Mouse (Mus musculus): ENCODE measurements around the gene Dld.

Gene Dld

DNA sequence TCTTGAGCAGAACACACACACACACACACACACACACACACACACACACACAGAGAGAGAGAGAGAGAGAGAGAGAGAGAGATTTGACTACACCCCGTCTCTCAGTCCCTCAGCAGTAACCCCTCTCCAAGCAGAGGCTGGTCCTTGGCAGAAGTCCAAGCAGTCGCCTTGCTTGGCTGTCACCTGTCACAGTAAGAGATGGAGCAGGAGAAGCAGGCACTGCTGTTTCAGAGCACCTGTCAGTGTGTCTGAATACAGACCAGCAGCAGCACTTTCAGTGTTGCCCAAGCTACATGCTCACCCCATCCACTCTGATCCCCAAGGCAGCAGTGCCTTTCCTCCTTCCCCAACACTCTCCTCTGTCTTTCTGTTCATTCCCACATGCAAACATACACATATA lies 29.6 kb upstream of the Dld start:
- no peak for TF ChIP-seq POU5F1 (IDR thresholded peaks at IDR 0.05; ENCODE audit: borderline replicate concordance, low read length)
- no peak for TF ChIP-seq CTCF (conservative IDR thresholded peaks at IDR 0.05; ENCODE audit: low read length)
- no peak for TF ChIP-seq NANOG (IDR thresholded peaks at IDR 0.05; ENCODE audit: borderline replicate concordance, low read length)
- Histone ChIP-seq H3K36me3 (ENCODE audit: insufficient read depth, low read length) (no peaks in the 10 kb centered on the region), H3K4me1 (replicated peaks; ENCODE audit: low read depth, low read length) (no peaks in the 10 kb centered on the region), H3K4me3 (replicated peaks; ENCODE audit: low read length) (no peak overlapping the region), H3K9me3 (ENCODE audit: low read length) (peaks cover 1% of the 10 kb centered on the region; the same call in 1 of the 2 replicates), H3K27me3 (ENCODE audit: insufficient read depth, low read length) (no peaks in the 10 kb centered on the region)

DNA sequence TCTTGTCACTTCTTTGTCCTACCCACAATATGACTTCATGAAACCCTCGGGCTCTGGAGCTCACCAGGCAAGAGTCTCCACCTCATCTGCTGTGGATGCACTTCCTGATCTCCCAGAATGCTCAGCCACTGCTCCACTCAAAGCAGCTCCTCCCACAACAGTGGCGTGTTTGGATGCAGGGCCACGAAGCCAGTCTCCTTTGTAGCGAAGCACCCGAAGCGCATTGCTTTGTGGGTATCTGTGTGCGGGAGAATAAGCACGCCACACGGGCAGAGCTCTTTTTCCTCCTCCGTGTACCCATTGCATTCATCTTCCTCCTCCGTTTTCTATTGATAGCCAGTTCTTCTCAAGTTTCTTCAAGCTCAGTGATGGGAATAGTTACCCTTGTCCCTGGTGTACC lies 26.0 kb upstream of the Dld start:
- H3K4me3 ChIP-seq (replicated peaks; ENCODE audit: low read length): no peak overlapping the region
- H3K27me3 ChIP-seq (ENCODE audit: insufficient read depth, low read length): no peaks in the 10 kb centered on the region
- no peak for TF ChIP-seq CTCF (conservative IDR thresholded peaks at IDR 0.05; ENCODE audit: low read length)
- TF ChIP-seq POU5F1 (IDR thresholded peaks at IDR 0.05; ENCODE audit: borderline replicate concordance, low read length): no peak
- no peak for TF ChIP-seq NANOG (IDR thresholded peaks at IDR 0.05; ENCODE audit: borderline replicate concordance, low read length)
- peaks cover 21% of the 10 kb centered on the region for H3K9me3 ChIP-seq (ENCODE audit: low read length)
- H3K4me1 ChIP-seq (replicated peaks; ENCODE audit: low read depth, low read length): no peaks in the 10 kb centered on the region
- no peaks in the 10 kb centered on the region for H3K36me3 ChIP-seq (ENCODE audit: insufficient read depth, low read length)

DNA sequence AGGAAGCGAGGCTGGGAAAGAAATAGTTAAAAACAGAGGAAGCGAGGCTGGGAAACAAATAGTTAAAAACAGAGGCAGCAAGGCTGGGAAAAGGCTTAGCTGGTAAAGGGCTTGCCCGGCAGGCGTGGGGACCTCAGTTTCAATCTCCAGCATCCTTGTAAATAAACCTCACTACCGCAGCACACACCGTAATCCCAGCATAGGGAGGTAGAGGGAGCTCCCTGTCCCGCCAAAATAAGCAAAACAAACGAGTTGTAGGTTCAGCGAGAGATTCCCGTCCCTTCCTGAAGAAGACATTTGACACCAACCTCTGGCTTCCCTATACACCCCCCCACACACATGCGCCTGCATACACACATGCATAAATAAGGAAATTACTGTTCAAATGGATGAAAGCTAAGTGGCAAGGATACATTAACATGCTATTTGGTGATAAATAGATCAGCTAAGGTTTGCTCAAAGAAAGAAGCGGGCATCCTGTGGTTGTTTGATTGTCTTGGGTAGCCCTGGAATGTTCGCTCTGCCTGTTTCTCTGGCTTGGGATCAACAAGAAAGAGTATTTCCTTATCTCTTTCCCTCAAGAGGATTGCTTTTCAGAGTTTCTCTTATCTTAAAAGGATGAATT lies 25.2 kb upstream of the Dld start:
- no peaks in the 10 kb centered on the region for H3K4me1 ChIP-seq (replicated peaks; ENCODE audit: low read depth, low read length)
- H3K36me3 ChIP-seq (ENCODE audit: insufficient read depth, low read length): no peaks in the 10 kb centered on the region
- H3K9me3 ChIP-seq (ENCODE audit: low read length): peaks cover 22% of the 10 kb centered on the region
- TF ChIP-seq CTCF (conservative IDR thresholded peaks at IDR 0.05; ENCODE audit: low read length) (0 out of 2 replicates have a peak, but pooled peaks have one; percentile 8), NANOG (IDR thresholded peaks at IDR 0.05; ENCODE audit: borderline replicate concordance, low read length) (no peak), POU5F1 (IDR thresholded peaks at IDR 0.05; ENCODE audit: borderline replicate concordance, low read length) (no peak)
- no peaks in the 10 kb centered on the region for H3K27me3 ChIP-seq (ENCODE audit: insufficient read depth, low read length)
- H3K4me3 ChIP-seq (replicated peaks; ENCODE audit: low read length): no peak overlapping the region

DNA sequence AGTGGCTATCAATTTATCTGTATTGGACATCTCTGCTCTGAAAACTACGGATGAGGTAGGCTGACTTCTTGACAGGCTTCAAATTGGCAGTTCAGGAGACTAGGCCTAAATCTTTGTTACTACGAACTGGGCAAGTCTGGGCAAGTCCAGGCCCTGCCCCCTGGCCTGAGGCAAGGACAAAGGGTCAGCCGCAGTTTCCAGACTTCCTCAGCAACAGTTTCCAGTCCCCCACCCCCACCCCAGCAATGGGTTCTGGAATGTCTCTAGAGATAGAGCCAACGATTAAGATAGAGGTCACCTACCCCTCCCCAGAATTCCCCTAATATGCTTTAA lies 24.0 kb upstream of the Dld start:
- H3K4me3 ChIP-seq (replicated peaks; ENCODE audit: low read length): no peak overlapping the region
- H3K27me3 ChIP-seq (ENCODE audit: insufficient read depth, low read length): no peaks in the 10 kb centered on the region
- TF ChIP-seq CTCF (conservative IDR thresholded peaks at IDR 0.05; ENCODE audit: low read length): no peak
- TF ChIP-seq NANOG (IDR thresholded peaks at IDR 0.05; ENCODE audit: borderline replicate concordance, low read length): no peak
- no peak for TF ChIP-seq POU5F1 (IDR thresholded peaks at IDR 0.05; ENCODE audit: borderline replicate concordance, low read length)

DNA sequence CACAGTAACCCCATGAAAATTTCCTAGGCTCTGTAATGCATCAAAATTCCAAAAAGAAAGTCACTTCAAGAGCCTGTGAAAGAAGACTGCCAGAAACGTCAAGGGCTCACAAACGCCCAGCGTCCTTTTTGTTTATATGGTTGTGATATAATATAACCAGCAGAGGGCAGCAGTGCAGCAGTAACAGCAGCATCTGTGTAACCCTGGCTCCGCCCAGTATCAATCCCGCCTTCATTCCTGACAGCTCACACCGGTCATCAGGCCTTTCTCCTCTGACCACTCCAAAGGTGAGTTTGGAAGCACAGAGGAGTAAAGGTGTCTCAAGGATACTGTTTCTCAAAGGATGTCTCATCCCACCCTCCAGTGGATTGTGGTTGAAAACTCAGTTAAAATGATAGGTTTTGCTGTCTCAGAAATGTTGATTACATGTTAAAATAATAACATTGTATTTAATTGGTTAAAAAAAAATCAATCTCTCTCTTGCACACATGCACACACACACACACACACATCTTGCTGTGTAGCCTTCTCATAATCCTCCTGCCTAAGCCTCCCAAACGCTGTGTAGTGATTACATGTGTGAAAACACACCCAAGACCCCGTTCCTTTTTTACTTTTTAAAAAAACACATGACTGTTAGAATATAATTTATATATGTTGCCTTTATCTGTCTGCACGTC lies 23.5 kb upstream of the Dld start:
- TF ChIP-seq POU5F1 (IDR thresholded peaks at IDR 0.05; ENCODE audit: borderline replicate concordance, low read length) (no peak), NANOG (IDR thresholded peaks at IDR 0.05; ENCODE audit: borderline replicate concordance, low read length) (no peak), CTCF (conservative IDR thresholded peaks at IDR 0.05; ENCODE audit: low read length) (no peak; the same call in 1 of the 2 replicates)
- no peaks in the 10 kb centered on the region for H3K27me3 ChIP-seq (ENCODE audit: insufficient read depth, low read length)
- H3K4me3 ChIP-seq (replicated peaks; ENCODE audit: low read length): no peak overlapping the region
- peaks cover 31% of the 10 kb centered on the region for H3K9me3 ChIP-seq (ENCODE audit: low read length)
- no peaks in the 10 kb centered on the region for H3K4me1 ChIP-seq (replicated peaks; ENCODE audit: low read depth, low read length)
- no peaks in the 10 kb centered on the region for H3K36me3 ChIP-seq (ENCODE audit: insufficient read depth, low read length)

More for the DNA sequence above, 24.0 kb upstream of the Dld start:
- Histone ChIP-seq H3K36me3 (ENCODE audit: insufficient read depth, low read length) (no peaks in the 10 kb centered on the region), H3K9me3 (ENCODE audit: low read length) (peaks cover 29% of the 10 kb centered on the region), H3K4me1 (replicated peaks; ENCODE audit: low read depth, low read length) (no peaks in the 10 kb centered on the region)

DNA sequence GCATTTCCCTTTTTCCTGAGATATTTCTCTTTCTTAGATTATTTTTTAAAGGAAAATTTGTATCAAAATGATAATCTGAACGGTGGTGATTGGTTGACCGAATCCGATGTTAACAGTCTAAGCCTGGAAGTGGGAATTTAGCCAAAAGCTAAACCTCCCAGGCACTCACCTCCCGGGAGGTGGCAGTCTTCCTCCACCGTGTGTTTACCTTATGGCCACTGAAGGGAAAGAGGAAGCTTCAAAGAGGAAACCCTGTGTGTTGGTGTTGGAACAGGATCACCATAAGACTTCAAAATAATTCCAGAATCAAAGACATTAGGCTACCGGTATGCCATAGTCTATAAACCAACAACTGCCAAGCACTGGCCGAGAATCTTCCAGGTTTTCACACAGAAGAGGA lies 18.4 kb upstream of the Dld start:
- no peaks in the 10 kb centered on the region for H3K36me3 ChIP-seq (ENCODE audit: insufficient read depth, low read length)
- H3K4me1 ChIP-seq (replicated peaks; ENCODE audit: low read depth, low read length): no peaks in the 10 kb centered on the region

DNA sequence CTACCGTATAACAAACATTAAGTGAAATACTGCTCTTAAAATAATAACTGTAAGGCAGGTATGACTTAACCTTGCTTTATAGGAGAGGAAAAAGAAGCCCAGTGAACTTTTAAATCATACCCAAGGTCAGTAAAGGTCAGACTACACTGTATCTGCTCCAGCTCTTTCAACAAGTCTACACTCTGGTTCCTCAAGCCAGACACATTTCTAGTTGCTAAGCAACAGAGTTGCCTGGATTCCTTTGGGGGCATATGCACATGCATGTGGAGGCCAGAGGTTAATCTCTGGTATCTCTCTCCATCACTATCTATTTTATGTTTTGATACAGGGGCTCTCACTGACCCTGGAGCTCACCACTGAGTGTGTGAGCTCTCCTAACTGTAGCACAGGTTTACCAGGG lies 17.9 kb upstream of the Dld start:
- H3K4me1 ChIP-seq (replicated peaks; ENCODE audit: low read depth, low read length): no peaks in the 10 kb centered on the region
- H3K9me3 ChIP-seq (ENCODE audit: low read length): peaks cover 58% of the 10 kb centered on the region
- H3K27me3 ChIP-seq (ENCODE audit: insufficient read depth, low read length): no peaks in the 10 kb centered on the region
- no peak for TF ChIP-seq NANOG (IDR thresholded peaks at IDR 0.05; ENCODE audit: borderline replicate concordance, low read length)
- no peak for TF ChIP-seq POU5F1 (IDR thresholded peaks at IDR 0.05; ENCODE audit: borderline replicate concordance, low read length)
- no peak for TF ChIP-seq CTCF (conservative IDR thresholded peaks at IDR 0.05; ENCODE audit: low read length)
- H3K4me3 ChIP-seq (replicated peaks; ENCODE audit: low read length): no peak overlapping the region
- no peaks in the 10 kb centered on the region for H3K36me3 ChIP-seq (ENCODE audit: insufficient read depth, low read length)

More for the DNA sequence above, 18.4 kb upstream of the Dld start:
- Histone ChIP-seq H3K4me3 (replicated peaks; ENCODE audit: low read length) (no peak overlapping the region), H3K9me3 (ENCODE audit: low read length) (peaks cover 62% of the 10 kb centered on the region), H3K27me3 (ENCODE audit: insufficient read depth, low read length) (no peaks in the 10 kb centered on the region)
- TF ChIP-seq NANOG (IDR thresholded peaks at IDR 0.05; ENCODE audit: borderline replicate concordance, low read length) (no peak), POU5F1 (IDR thresholded peaks at IDR 0.05; ENCODE audit: borderline replicate concordance, low read length) (no peak), CTCF (conservative IDR thresholded peaks at IDR 0.05; ENCODE audit: low read length) (no peak)

DNA sequence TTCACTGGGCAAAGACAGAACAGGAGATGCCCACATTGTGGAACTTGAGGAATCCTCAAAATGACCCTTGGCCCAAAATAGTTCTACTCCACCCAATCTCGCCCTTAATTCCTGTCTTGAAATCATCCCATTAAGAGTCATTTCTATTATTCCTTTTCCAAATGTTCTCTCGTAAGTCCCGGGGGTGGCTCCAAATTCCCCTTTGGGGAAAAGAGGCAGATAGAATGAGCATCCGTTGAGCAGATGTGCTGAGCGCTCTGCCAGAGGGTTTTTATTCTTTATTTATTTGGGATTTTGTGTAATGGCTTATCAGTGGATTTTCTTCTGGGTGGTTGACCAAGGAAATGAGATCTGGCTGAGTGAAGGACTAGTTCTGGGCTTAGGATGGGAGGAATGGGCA lies 16.5 kb upstream of the Dld start:
- no peak for TF ChIP-seq NANOG (IDR thresholded peaks at IDR 0.05; ENCODE audit: borderline replicate concordance, low read length)
- no peak for TF ChIP-seq CTCF (conservative IDR thresholded peaks at IDR 0.05; ENCODE audit: low read length)
- H3K27me3 ChIP-seq (ENCODE audit: insufficient read depth, low read length): no peaks in the 10 kb centered on the region
- no peaks in the 10 kb centered on the region for H3K36me3 ChIP-seq (ENCODE audit: insufficient read depth, low read length)
- peaks cover 55% of the 10 kb centered on the region for H3K9me3 ChIP-seq (ENCODE audit: low read length)
- no peaks in the 10 kb centered on the region for H3K4me1 ChIP-seq (replicated peaks; ENCODE audit: low read depth, low read length)
- H3K4me3 ChIP-seq (replicated peaks; ENCODE audit: low read length): no peak overlapping the region
